Mouse (Mus musculus): ENCODE results near the gene Itga4. TPM values are rescaled to one million over a fixed set of nuclear protein-coding genes. Genes with fewer than 3 reads are reported as not detected.

The Itga4 gene
- polyA plus RNA-seq (2015; fragmentation: Nextera tagmentation; extraction: Ambion mirVana): 20.3 and 24.6 TPM in 2 replicates

GRCm38 (mm10) chr2:79255192-79256000 is at the start of gene Itga4:
Gene Itga4 (plus strand): TSS chr2:79255426.
- peak; percentile 92 for DNase-seq (ENCODE audit: low spot score)

- no peak for DNase-seq (ENCODE audit: low spot score)
Observed at GRCm38 (mm10) chr2:79206191-79206755, 49.0 kb upstream of the Itga4 start.

DNA sequence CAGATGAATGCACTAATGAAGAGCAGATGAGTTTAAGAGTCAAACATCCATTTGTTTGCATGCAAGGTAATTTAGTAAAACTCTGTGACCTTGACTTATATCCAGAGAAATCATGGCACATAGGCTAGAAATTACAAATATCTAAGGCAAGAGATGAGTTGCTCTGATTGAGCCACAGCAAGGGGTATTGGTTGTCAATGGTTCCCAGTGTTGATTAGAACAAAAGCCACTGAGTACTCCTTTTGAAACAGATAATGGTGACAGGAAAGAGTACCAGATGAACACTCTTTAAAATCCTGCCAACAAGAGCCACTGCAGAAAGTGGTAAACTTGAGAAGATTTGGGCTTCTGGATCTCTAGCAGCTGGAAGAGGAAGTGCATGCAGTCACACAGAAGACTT is 40.2 kb upstream of the Itga4 start:
- DNase-seq (ENCODE audit: low spot score): no peak

GRCm38 (mm10) chr2:79215479-79215878 is 39.7 kb upstream of the Itga4 start:
- no peak for DNase-seq (ENCODE audit: low spot score)

GRCm38 (mm10) chr2:79224714-79225426 is 30.4 kb upstream of the Itga4 start:
- DNase-seq (ENCODE audit: low spot score): no peak

- DNase-seq (ENCODE audit: low spot score): peak; percentile 46
Observed at GRCm38 (mm10) chr2:79227805-79228241, 27.4 kb upstream of the Itga4 start.

GRCm38 (mm10) chr2:79231056-79231949 is 23.9 kb upstream of the Itga4 start:
- peak; percentile 71 for DNase-seq (ENCODE audit: low spot score)

- DNase-seq (ENCODE audit: low spot score): no peak
Observed at GRCm38 (mm10) chr2:79235767-79236487, 19.3 kb upstream of the Itga4 start.

DNA sequence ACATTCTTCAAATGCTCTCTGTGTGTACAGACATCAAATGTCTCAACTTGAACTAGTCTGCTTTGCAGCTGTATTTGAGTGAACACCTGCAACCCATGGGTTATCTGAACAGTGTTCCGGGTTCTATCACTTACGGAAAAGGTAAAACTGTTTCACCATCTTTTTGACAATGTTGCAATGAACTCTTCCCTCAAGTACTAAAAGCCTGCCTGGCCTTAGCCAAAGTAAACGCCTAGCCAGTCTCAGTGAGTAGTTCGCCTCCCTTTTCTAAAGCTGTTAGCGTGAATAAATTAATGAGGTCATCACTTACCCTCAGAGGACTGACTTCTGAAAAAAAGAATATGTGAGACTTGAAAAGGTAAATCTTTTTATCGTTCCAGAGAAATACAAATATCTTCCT is 18.0 kb upstream of the Itga4 start:
- peak; percentile 77 for DNase-seq (ENCODE audit: low spot score)

DNA sequence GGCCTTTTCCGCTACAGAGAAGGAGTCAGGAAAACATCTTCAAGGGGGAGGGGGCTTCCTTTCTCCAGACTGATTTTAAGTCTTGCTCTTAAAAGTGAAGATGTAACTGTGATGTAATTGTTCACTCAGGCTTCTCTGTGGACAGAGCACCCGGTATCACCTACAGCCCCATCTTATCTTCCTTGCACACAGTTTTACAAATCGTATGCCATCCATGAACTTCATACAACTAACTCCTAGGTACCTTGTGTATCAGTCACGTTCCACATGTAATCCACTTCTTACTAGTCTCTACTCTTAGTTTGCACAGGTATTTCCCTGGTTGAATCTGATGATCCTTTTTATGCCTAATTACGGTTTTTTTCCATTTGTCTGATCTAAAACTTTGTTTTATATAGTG is 10.9 kb upstream of the Itga4 start:
- DNase-seq (ENCODE audit: low spot score): no peak

DNA sequence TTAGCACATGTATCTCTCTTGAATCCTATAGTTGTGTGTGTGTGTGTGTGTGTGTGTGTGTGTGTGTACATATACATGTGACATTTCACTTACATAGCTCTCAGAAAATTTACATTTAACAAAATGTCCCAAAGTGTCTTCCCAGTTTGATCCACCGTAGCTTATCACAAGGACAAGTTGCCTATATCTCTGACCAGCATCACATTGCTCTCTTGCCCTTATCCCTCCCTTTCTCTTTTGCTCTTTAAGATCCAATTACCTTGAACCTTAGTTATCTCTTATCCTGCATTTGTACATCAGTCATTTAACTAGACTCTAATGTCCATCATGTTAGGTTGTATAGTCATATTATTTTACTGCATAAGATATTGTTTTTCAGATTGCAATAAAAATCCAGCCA is 10.5 kb upstream of the Itga4 start:
- no peak for DNase-seq (ENCODE audit: low spot score)

DNA sequence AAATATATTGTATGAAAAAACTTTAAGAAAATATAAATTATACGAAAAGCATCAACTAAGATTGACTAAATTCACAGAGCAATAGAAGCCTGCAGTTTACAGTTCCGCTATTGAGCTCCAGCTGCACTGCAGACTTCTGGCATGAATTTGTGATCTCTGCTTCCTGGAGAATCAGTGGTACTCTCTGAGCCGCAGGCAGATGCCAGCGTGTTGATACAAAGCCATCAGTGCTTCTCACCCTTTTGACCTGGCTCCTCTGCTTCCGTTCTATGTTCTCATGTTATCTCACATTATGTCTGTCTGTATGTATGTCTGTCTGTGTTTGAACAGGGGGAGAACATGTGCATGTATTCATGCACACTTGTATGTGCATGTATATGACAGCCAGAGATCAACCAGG is 6.9 kb upstream of the Itga4 start:
- peak; percentile 54 for DNase-seq (ENCODE audit: low spot score)

DNA sequence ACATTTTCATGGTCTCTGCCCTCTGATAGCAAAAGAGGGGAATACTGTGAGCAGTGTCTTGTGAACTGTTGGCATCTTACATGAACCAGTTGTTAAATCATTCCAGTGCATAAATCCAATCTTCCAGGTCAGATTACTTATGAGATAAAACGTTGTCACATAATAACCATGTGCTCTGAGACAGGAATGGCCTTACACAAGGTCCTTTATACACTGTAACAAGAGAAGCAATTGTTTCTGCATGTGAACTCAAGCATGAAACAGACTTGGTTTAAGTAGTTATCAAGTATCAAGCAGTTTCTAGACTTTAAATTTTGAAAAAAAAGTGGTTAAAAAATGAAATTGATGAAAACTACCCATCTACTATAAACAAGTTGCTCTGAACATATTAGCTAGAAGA is 4.7 kb upstream of the Itga4 start:
- no peak for DNase-seq (ENCODE audit: low spot score)

- DNase-seq (ENCODE audit: low spot score): no peak
Observed at GRCm38 (mm10) chr2:79253754-79254197, 1.4 kb upstream of the Itga4 start.

DNA sequence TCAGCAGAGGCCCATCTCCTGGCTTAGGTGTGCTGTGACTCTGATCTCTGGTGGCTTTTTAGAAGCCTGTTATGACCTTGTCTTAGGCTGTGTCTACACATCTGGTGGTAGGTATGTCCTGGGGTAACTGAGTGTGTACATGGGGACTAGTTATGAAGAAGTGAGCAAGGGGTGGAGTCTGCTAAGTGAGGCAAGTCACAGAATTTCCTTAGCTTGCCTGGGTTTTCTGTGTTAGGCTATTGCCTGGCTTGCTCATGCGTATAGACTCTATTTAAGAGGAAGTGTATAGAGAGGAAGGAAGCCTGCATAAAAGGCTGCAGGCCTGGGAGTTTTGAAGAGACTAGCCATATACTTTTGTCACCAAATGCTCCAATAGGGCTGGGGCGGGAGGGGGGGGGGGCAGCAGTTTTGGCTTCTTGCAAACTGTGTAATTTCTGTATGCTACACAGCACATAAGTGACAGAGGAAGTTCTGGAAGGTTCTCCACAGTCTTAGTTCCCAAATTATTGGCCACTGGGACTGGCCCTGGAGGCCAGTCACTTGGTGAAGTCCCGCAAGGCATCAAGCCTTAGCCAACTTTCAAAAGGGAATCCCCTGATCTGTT is 536 bp upstream of the Itga4 start:
- peak; percentile 79 for DNase-seq (ENCODE audit: low spot score)

DNA sequence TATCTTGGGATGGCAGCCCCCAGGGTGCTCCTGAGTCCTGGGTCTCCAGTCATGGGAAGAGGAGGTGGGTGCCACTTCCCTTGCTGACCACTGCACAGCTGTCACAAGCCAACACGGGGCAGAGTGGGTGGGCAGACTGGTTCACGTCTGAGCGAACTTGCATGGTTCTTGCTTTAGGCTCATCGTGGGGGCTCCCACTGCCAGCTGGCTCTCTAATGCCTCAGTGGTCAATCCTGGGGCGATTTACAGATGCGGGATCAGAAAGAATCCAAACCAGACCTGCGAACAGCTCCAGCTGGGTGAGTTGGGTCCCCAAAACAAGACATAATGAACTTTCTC is 744 bp downstream of the Itga4 start:
- no peak for DNase-seq (ENCODE audit: low spot score)

DNA sequence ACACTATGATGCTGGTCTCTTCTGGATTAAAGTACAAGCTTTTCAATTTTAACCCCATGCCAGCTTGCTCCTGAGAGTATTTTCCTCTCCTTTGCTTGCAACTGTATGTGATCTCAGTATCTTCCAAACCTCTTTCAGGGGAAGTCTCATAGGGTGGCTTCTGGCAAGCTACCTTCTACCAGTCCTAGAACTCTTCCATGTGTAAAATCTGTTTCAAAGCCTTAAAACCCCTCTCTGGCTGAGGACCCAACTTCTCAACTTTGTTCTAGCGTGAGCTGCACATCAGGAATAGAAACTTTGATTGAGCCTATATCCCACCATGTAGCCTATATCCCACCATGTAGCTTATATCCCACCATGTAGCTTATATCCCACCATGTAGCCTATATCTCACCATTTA is 1.1 kb downstream of the Itga4 start:
- no peak for DNase-seq (ENCODE audit: low spot score)

- no peak for DNase-seq (ENCODE audit: low spot score)
Observed at GRCm38 (mm10) chr2:79256880-79257279, 1.7 kb downstream of the Itga4 start.

GRCm38 (mm10) chr2:79257411-79257810 is 2.2 kb downstream of the Itga4 start:
- DNase-seq (ENCODE audit: low spot score): no peak

DNA sequence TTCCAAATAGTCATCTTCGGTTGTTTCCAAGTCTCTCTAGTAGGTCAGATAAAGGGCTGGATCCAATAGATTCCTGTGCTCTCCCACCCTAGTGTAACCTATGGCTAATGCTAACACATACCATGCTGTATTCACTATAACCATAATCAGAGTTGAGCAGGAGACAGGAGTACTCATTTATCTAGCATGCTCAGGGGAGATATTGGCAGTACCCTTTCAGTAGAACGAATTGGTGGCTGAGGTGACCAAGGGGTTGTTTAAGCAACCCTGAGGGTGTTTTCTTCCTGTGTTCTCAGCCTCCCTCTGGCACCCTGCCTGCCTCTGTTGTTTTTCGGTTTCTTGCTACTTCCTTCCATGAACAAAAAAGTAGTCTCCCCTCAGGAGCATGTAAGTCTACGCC is 4.1 kb downstream of the Itga4 start:
- DNase-seq (ENCODE audit: low spot score): peak; percentile 48
